Mouse (Mus musculus) midbrain, postnatal 0 days (tissue): ENCODE data around the gene Vmn2r105. TPM values are rescaled to one million over a fixed set of nuclear protein-coding genes. Genes with fewer than 3 reads are reported as not detected.

Source experiments
- ATAC-seq: fragments of 200-750 bp; cut with Nextera tagmentation; 2 replicates; pipeline ENCODE4 v1.8.0; 2017; ENCODE audit warnings: moderate number of reproducible peaks, mild to moderate bottlenecking, moderate TSS enrichment, moderate library complexity; ENCODE audit not compliant: low FRiP score
- DNase-seq: peaks from one replicate; pipeline ENCODE4 v3.0.0-alpha.2; 2015; ENCODE audit warnings: low spot score
- H3K27ac ChIP-seq: fragments of 300-500 bp; sonication (generic); 2 replicates; pipeline ENCODE4 v1.5.1; 2014; ENCODE audit warnings: low read depth, mild to moderate bottlenecking, low read length, mixed read lengths
- H3K27me3 ChIP-seq: fragments of 300-500 bp; sonication (generic); 2 replicates; pipeline ENCODE4 v1.6.1; 2014; ENCODE audit warnings: low read length, control low read depth, mixed read lengths; ENCODE audit not compliant: insufficient read depth
- H3K36me3 ChIP-seq: fragments of 300-500 bp; sonication (generic); 2 replicates; pipeline ENCODE4 v1.6.1; 2014; ENCODE audit warnings: low read length, control low read depth, mixed read lengths; ENCODE audit not compliant: insufficient read depth
- H3K4me1 ChIP-seq: fragments of 300-500 bp; sonication (generic); 2 replicates; pipeline ENCODE4 v1.6.1; 2014; ENCODE audit warnings: mild to moderate bottlenecking, control low read depth, antibody characterized with exemption, low read length, mixed read lengths; ENCODE audit not compliant: insufficient read depth
- H3K4me2 ChIP-seq: fragments of 300-500 bp; sonication (generic); 2 replicates; pipeline ENCODE4 v1.6.1; 2014; ENCODE audit warnings: low read depth, mild to moderate bottlenecking, low read length, mixed read lengths; ENCODE audit not compliant: poor library complexity, severe bottlenecking
- H3K4me3 ChIP-seq: fragments of 300-500 bp; sonication (generic); 2 replicates; pipeline ENCODE4 v1.5.1; 2014; ENCODE audit warnings: low read depth, mild to moderate bottlenecking, low read length, moderate library complexity
- H3K9ac ChIP-seq: fragments of 300-500 bp; sonication (generic); replicated peaks from 2 replicates; pipeline ENCODE4 v1.6.1; 2014; ENCODE audit warnings: mild to moderate bottlenecking, low read length, moderate library complexity, mixed read lengths; ENCODE audit not compliant: poor library complexity, severe bottlenecking
- H3K9me3 ChIP-seq: fragments of 300-500 bp; sonication (generic); 2 replicates; pipeline ENCODE4 v1.6.1; 2016; ENCODE audit warnings: low read length, control low read depth
- CTCF ChIP-seq: IDR thresholded peaks from 2 replicates; pipeline ENCODE4 v1.5.1; 2016; ENCODE audit warnings: antibody characterized with exemption, mild to moderate bottlenecking
- WGBS: fragments of 180-500 bp; shearing (Covaris S2); extraction: QIAGEN DNeasy Blood & Tissue Kit; methylation state at CpG from one replicate; pipeline ENCODE4 v1.1.7; 2014; 5-methylcytosine and 5-hydroxymethylcytosine counted together
- polyA plus RNA-seq: library from polyadenylated mRNA; unstranded; fragments of >200 nt; fragmentation: Nextera tagmentation; extraction: Ambion mirVana; gene quantifications from 2 replicates; pipeline ENCODE4 v1.2.1, GENCODE M21; 2015
- total RNA-seq: library from RNA; depleted of rRNA; stranded (reverse); fragments of >200 nt; gene quantifications from 2 replicates; pipeline ENCODE4 v1.2.3, GENCODE M21; 2014; rRNA removed

Vmn2r105 gene
- total RNA-seq (not detected in 2 replicates), polyA plus RNA-seq (not detected in 2 replicates)

DNA sequence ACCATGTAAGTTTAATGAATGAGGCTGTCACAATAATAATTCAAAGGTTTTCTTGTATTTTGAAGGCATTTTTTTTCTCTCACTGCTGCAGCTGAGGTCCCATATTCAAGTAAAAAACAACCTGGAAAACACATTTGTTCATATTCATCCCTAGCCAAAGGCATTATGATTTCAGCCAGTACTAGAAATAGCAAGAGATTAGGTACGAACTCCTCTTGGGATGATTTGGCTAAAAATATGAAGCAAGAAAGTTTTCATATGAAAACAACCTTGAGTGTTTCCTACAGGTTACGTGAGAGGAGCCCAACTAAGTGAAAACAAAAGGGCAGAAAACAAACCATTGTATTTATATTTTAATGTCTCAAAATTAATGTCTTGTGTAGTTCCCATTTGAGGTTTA is at the start of gene Vmn2r105:
Gene Vmn2r105 (minus strand): TSS at position 101 of the 400 bp plus-strand sequence.
- ATAC-seq (no peak), DNase-seq (no peak)
- H3K9ac ChIP-seq = no peak within 1 kb of the TSS
- H3K36me3 ChIP-seq = no peaks in the 10 kb centered on the region
- no peak within 1 kb of the TSS for H3K4me3 ChIP-seq
- 61% methylated on average over 2 of the region's 2 CpGs for WGBS
- H3K27ac ChIP-seq = no peak within 1 kb of the TSS
- no peak within 1 kb of the TSS for H3K4me2 ChIP-seq
- no peak for TF ChIP-seq CTCF
- H3K9me3 ChIP-seq = peaks cover 11% of the 10 kb centered on the region; the same call in 1 of the 2 replicates
- no peaks in the 10 kb centered on the region for H3K27me3 ChIP-seq
- H3K4me1 ChIP-seq = no peaks in the 10 kb centered on the region

DNA sequence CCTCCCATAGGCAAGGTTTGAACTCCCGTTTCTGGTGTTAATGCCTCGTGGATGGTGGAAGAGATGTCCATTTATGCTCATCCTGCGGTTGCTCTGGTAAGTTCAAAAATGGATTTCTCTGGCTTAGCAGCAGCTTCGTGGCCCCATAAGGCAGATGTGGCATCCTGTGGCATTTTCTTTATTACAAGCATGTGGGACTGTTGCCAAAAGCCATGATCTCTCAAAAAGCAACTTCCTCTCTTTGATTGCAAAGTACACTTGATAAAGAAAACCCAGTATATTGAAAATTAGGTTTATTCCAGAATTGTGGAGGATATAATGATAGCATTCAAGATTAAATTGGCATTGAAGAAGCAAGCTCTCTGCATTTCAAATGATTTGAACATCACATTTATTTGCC is 20.7 kb upstream of the Vmn2r105 start:
- no peak overlapping the region for H3K4me3 ChIP-seq
- DNase-seq (no peak), ATAC-seq (no peak)
- peaks cover 29% of the 10 kb centered on the region for H3K9me3 ChIP-seq
- no peaks in the 10 kb centered on the region for H3K27me3 ChIP-seq
- no peaks in the 10 kb centered on the region for H3K36me3 ChIP-seq
- WGBS = 59% methylated on average over 4 of the region's 4 CpGs
- H3K9ac ChIP-seq = no peak overlapping the region
- H3K4me2 ChIP-seq = no peak overlapping the region
- no peaks in the 10 kb centered on the region for H3K4me1 ChIP-seq
- no peak for TF ChIP-seq CTCF
- no peak overlapping the region for H3K27ac ChIP-seq

DNA sequence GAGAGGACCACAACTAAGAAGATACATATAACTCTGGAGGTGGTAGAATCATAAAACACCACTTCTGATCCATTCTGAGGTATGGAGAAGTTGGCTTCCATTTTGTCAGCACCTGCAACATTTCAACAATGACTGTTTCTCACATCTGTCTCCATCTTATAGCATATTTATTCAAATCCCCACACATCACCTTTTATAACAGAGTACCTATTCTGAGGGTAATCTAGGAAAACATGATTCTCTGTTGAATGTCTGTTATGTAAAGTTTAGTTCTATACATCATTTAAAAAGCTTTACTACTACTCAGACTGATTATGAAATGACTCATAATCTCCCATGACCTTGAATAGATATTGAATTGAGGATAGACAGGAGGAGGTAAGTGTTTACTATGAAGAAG is 51.9 kb downstream of the Vmn2r105 start, which contains the start of gene Fpr-rs6:
Gene Fpr-rs6 (minus strand): TSS at position 101 of the 400 bp plus-strand sequence.
- Histone ChIP-seq H3K36me3 (no peaks in the 10 kb centered on the region), H3K9ac (no peak within 1 kb of the TSS), H3K4me1 (no peaks in the 10 kb centered on the region), H3K27ac (no peak within 1 kb of the TSS), H3K27me3 (no peaks in the 10 kb centered on the region), H3K9me3 (peaks cover 16% of the 10 kb centered on the region), H3K4me3 (no peak within 1 kb of the TSS), H3K4me2 (no peak within 1 kb of the TSS)
- ATAC-seq = no peak
- TF ChIP-seq CTCF = no peak
- DNase-seq = no peak

Other genes with a start within 250 kb of the Vmn2r105 start
- not detected in 2 replicates for gene Vmn2r104, start 186.7 kb downstream of the Vmn2r105 start, total RNA-seq
- not detected in 2 replicates for gene Vmn2r104, start 186.7 kb downstream of the Vmn2r105 start, polyA plus RNA-seq
- not detected in 2 replicates for gene Fpr-rs7, start 120.8 kb downstream of the Vmn2r105 start, total RNA-seq
- not detected in 2 replicates for gene Fpr-rs7, start 120.8 kb downstream of the Vmn2r105 start, polyA plus RNA-seq
- not detected in 2 replicates for gene Fpr-rs6, start 52.0 kb downstream of the Vmn2r105 start, total RNA-seq
- not detected in 2 replicates for gene Fpr-rs6, start 52.0 kb downstream of the Vmn2r105 start, polyA plus RNA-seq
- not detected in 2 replicates for gene Vmn2r106, start 50.5 kb upstream of the Vmn2r105 start, total RNA-seq
- gene Vmn2r106, start 50.5 kb upstream of the Vmn2r105 start, polyA plus RNA-seq = not detected in 2 replicates
- not detected in 2 replicates for gene Vmn2r107, start 110.2 kb upstream of the Vmn2r105 start, total RNA-seq
- gene Vmn2r107, start 110.2 kb upstream of the Vmn2r105 start, polyA plus RNA-seq = not detected in 2 replicates
- not detected in 2 replicates for gene Vmn1r224, start 179.1 kb upstream of the Vmn2r105 start, total RNA-seq
- not detected in 2 replicates for gene Vmn1r224, start 179.1 kb upstream of the Vmn2r105 start, polyA plus RNA-seq
- not detected in 2 replicates for gene Vmn2r108, start 246.3 kb upstream of the Vmn2r105 start, total RNA-seq
- not detected in 2 replicates for gene Vmn2r108, start 246.3 kb upstream of the Vmn2r105 start, polyA plus RNA-seq